Comparison of ENCODE assay signal across 19 mouse cellular contexts in genomic region chr12:28958661-28959060, GRCm38 (mm10).
DNase-seq lines count a peak whose midpoint lies in the region; ATAC-seq and TF ChIP-seq lines count a peak whose summit lies in the region.
"Had no signal": no experiment of that assay in that cellular context is flagged by ENCODE, and none has a peak within 500 bp of the region (broad histone marks: within the 10 kb centered on the region; RNA-seq: fewer than 3 reads in every experiment).

No protein-coding gene starts in this region.

- TF ChIP-seq POLR2A in kidney, adult 2 months (IDR thresholded peaks at IDR 0.05; ENCODE audit: low read depth, low read length), result no peak

- CTCF ChIA-PET in Patski (lab: Charles Lee), result no interaction called here

- H3K4me1 ChIP-seq in forebrain, embryonic 14.5 days (ENCODE audit: control insufficient read depth, insufficient read depth, low read length), result no peaks in the 10 kb centered on the region
- no peaks in the 10 kb centered on the region for H3K4me1 ChIP-seq in forebrain, postnatal 0 days (ENCODE audit: insufficient read depth)
- no peaks in the 10 kb centered on the region for H3K4me1 ChIP-seq in kidney, adult 2 months (ENCODE audit: control insufficient read depth, insufficient read depth, low read length)
- no peaks in the 10 kb centered on the region for H3K4me1 ChIP-seq in kidney, embryonic 14.5 days (ENCODE audit: control insufficient read depth, insufficient read depth, low read length)
- H3K4me1 ChIP-seq: embryonic facial prominence, embryonic 13.5 days; forebrain, embryonic 13.5 days; heart, embryonic 13.5 days; hindbrain, embryonic 15.5 days had no signal

- WGBS in forebrain, embryonic 14.5 days, result 58% methylated on average over 1 of the region's 1 CpGs
- WGBS in forebrain, postnatal 0 days, result 49% methylated on average over 1 of the region's 1 CpGs
- WGBS in kidney, adult 2 months, result 55% methylated on average over 1 of the region's 1 CpGs
- WGBS in kidney, embryonic 14.5 days, result 70% methylated on average over 1 of the region's 1 CpGs

- H3K27me3 ChIP-seq in forebrain, embryonic 14.5 days (replicated peaks; ENCODE audit: control insufficient read depth, insufficient read depth, low read length), result no peaks in the 10 kb centered on the region
- no peaks in the 10 kb centered on the region for H3K27me3 ChIP-seq in forebrain, postnatal 0 days (ENCODE audit: insufficient read depth, low read length)
- no peaks in the 10 kb centered on the region for H3K27me3 ChIP-seq in kidney, adult 2 months (replicated peaks; ENCODE audit: control insufficient read depth, insufficient read depth, low read length)
- no peaks in the 10 kb centered on the region for H3K27me3 ChIP-seq in kidney, embryonic 14.5 days (ENCODE audit: control insufficient read depth, insufficient read depth, low read length)
- no peaks in the 10 kb centered on the region for H3K27me3 ChIP-seq in Patski
- H3K27me3 ChIP-seq: CH12.LX; embryonic facial prominence, embryonic 13.5 days; forebrain, embryonic 13.5 days; heart, embryonic 13.5 days; hindbrain, embryonic 15.5 days had no signal

- H3K4me2 ChIP-seq in forebrain, embryonic 14.5 days (ENCODE audit: low read length), result no peak overlapping the region
- no peak overlapping the region for H3K4me2 ChIP-seq in forebrain, postnatal 0 days (ENCODE audit: low read depth)
- H3K4me2 ChIP-seq in kidney, embryonic 14.5 days (replicated peaks; ENCODE audit: low read depth, low read length), result no peak overlapping the region
- H3K4me2 ChIP-seq: embryonic facial prominence, embryonic 13.5 days; forebrain, embryonic 13.5 days; heart, embryonic 13.5 days; hindbrain, embryonic 15.5 days had no signal

- no peak for TF ChIP-seq CTCF in forebrain, postnatal 0 days (IDR thresholded peaks at IDR 0.05; ENCODE audit: low read depth)
- TF ChIP-seq CTCF in kidney, adult 2 months (conservative IDR thresholded peaks at IDR 0.05; ENCODE audit: insufficient read depth, insufficient read length, low read depth, low read length), result no peak
- no peak for TF ChIP-seq CTCF in Patski (IDR thresholded peaks at IDR 0.05)

- no peak for ATAC-seq in forebrain, embryonic 14.5 days
- no peak for ATAC-seq in forebrain, postnatal 0 days
- no peak for ATAC-seq in kidney, embryonic 14.5 days (ENCODE audit: low FRiP score, low TSS enrichment)
- ATAC-seq in Patski, result no peak
- ATAC-seq: forebrain, embryonic 13.5 days had no signal

- in situ Hi-C loops in Patski (cut with MboI; ENCODE audit: low pct_unique_long_range_greater_than_20kb), result no loop called here

- no peak overlapping the region for H3K4me3 ChIP-seq in forebrain, embryonic 14.5 days (ENCODE audit: low read depth, low read length)
- H3K4me3 ChIP-seq in forebrain, postnatal 0 days (ENCODE audit: low read depth, low read length), result no peak overlapping the region
- H3K4me3 ChIP-seq in kidney, adult 2 months (ENCODE audit: insufficient read depth, low read depth, low read length), result no peak overlapping the region
- H3K4me3 ChIP-seq in kidney, embryonic 14.5 days (ENCODE audit: low read length), result no peak overlapping the region
- H3K4me3 ChIP-seq: embryonic facial prominence, embryonic 13.5 days; forebrain, embryonic 13.5 days; heart, embryonic 13.5 days; hindbrain, embryonic 15.5 days had no signal

- no peaks in the 10 kb centered on the region for H3K36me3 ChIP-seq in forebrain, embryonic 14.5 days (ENCODE audit: control insufficient read depth, insufficient read depth, low read length)
- no peaks in the 10 kb centered on the region for H3K36me3 ChIP-seq in forebrain, postnatal 0 days (ENCODE audit: insufficient read depth)
- H3K36me3 ChIP-seq in kidney, adult 2 months (ENCODE audit: control insufficient read depth, insufficient read depth, low read length), result no peaks in the 10 kb centered on the region
- H3K36me3 ChIP-seq in kidney, embryonic 14.5 days (ENCODE audit: control insufficient read depth, insufficient read depth, low read length), result no peaks in the 10 kb centered on the region
- H3K36me3 ChIP-seq: embryonic facial prominence, embryonic 13.5 days; heart, embryonic 13.5 days; hindbrain, embryonic 15.5 days had no signal

- peak; percentile 16 for DNase-seq in forebrain, embryonic 14.5 days (ENCODE audit: low spot score)
- no peak for DNase-seq in forebrain, postnatal 0 days
- peak; percentile 55 for DNase-seq in kidney, adult 2 months
- DNase-seq in 3T3-L1 (ENCODE audit: low read depth, low spot score) (peak; percentile 25), Patski (ENCODE audit: low read depth, low spot score) (peak; percentile 7)
- no peak for DNase-seq in layer of hippocampus, postnatal 14 days (ENCODE audit: low spot score in 2 of 2)
- no peak for DNase-seq in urinary bladder, postnatal 36 days (ENCODE audit: low spot score in 2 of 2)
- DNase-seq: adrenal gland, postnatal 10 days; cerebellum, adult 11-12 months; cerebellum, adult 9-10 months; cerebellum, postnatal 25 days; gastrocnemius, postnatal 10 days; heart, postnatal 36 days had no signal

- H3K9me3 ChIP-seq in forebrain, embryonic 14.5 days (replicated peaks; ENCODE audit: control insufficient read depth, low read length), result no peaks in the 10 kb centered on the region
- H3K9me3 ChIP-seq in forebrain, postnatal 0 days (ENCODE audit: low read length), result no peaks in the 10 kb centered on the region
- H3K9me3 ChIP-seq in kidney, embryonic 14.5 days (ENCODE audit: control insufficient read depth, low read length), result no peaks in the 10 kb centered on the region
- H3K9me3 ChIP-seq: embryonic facial prominence, embryonic 13.5 days; forebrain, embryonic 13.5 days; heart, embryonic 13.5 days; hindbrain, embryonic 15.5 days had no signal

- H3K9ac ChIP-seq in forebrain, embryonic 14.5 days (ENCODE audit: low read length), result no peak overlapping the region
- H3K9ac ChIP-seq in forebrain, postnatal 0 days, result no peak overlapping the region
- H3K9ac ChIP-seq in kidney, embryonic 14.5 days (ENCODE audit: low read depth, low read length), result no peak overlapping the region
- H3K9ac ChIP-seq: embryonic facial prominence, embryonic 13.5 days; forebrain, embryonic 13.5 days; heart, embryonic 13.5 days; hindbrain, embryonic 15.5 days had no signal

- H3K27ac ChIP-seq in forebrain, embryonic 14.5 days (ENCODE audit: low read depth, low read length), result no peak overlapping the region
- H3K27ac ChIP-seq in forebrain, postnatal 0 days (ENCODE audit: low read depth, low read length), result no peak overlapping the region
- no peak overlapping the region for H3K27ac ChIP-seq in kidney, adult 2 months (ENCODE audit: insufficient read depth, low read depth, low read length)
- H3K27ac ChIP-seq in kidney, embryonic 14.5 days (ENCODE audit: low read depth, low read length), result no peak overlapping the region
- H3K27ac ChIP-seq: embryonic facial prominence, embryonic 13.5 days; forebrain, embryonic 13.5 days; heart, embryonic 13.5 days; hindbrain, embryonic 15.5 days had no signal

- POLR2A ChIA-PET in Patski (lab: Charles Lee), result no interaction called here

Comparison
In these comparisons a context has a peak if more than half of its experiments do, and no peak if none do; other contexts are left out.
1. DNase-seq: peak in forebrain, embryonic 14.5 days (single experiment), kidney, adult 2 months (single experiment), 3T3-L1 (single experiment) and Patski (single experiment); none in forebrain, postnatal 0 days (single experiment), layer of hippocampus, postnatal 14 days (0 of 2) and urinary bladder, postnatal 36 days (0 of 2).